Mouse (Mus musculus): ENCODE measurements around the gene Hivep1. TPM values are rescaled to one million over a fixed set of nuclear protein-coding genes. Genes with fewer than 3 reads are reported as not detected.

Hivep1 gene
- total and polyA plus RNA-seq, 3 experiments: 7.5 to 53.3 (median 24.9) TPM

DNA sequence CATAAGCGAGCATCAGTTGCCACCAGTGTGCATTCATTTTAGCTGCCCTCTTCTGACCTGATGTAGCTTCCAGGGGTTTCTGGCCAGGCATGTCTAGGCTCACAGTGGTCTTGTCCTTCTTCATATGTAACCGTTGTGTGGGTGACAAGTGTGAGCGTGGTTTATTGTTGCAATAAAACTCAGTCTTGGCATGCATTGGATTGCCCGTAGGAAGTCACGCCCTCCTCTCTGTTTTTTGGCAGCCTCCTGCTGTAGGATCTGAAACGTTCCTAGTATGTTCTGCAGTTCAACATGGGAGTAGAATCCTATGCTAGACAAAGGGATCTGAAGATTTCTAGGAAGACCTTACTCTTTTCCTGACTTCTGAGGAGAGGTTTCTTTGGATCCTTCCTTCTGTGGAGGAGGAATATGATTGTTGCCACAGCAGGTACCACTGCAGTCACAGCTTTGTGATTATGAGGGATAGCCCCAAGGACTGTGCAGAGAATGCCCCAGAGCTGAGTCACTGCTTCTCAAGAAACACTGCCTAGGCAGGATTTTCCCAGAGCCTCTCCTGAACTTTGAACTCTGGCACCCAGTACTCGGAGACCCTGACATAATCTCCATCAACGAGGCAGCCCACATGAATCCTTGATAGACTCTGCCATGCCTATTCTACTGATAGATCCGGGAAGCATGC is 182.1 kb downstream of the Hivep1 start:
- no peak overlapping the region for H3K27ac ChIP-seq (ENCODE audit: insufficient read depth, low read depth)
- dilution Hi-C loops (cut with MboI; ENCODE audit: extremely low pct_ligation_motif_present, extremely low pct_unique_long_range_greater_than_20kb, low sequenced_read_pairs) (no loop called here), in situ Hi-C loops (cut with MboI; ENCODE audit: low pct_ligation_motif_present, low pct_unique_long_range_greater_than_20kb, low sequenced_read_pairs) (no loop called here)
- H3K9ac ChIP-seq (ENCODE audit: insufficient read depth, low read depth): no peak overlapping the region
- no peak for DNase-seq (ENCODE audit: extremely low read depth)
- no peak overlapping the region for H3K4me3 ChIP-seq (replicated peaks in 1 of 3; ENCODE audit: low read depth in 2 of 3, low read length in 2 of 3, poor library complexity in 1 of 3)
- no peaks in the 10 kb centered on the region for H3K36me3 ChIP-seq (replicated peaks in 1 of 2; ENCODE audit: control insufficient read depth in 1 of 2, insufficient read depth in 1 of 2, low read length in 1 of 2)
- no peak overlapping the region for H3K4me2 ChIP-seq (ENCODE audit: insufficient read depth, low read depth, poor library complexity, severe bottlenecking)
- no peaks in the 10 kb centered on the region for H3K27me3 ChIP-seq (replicated peaks)
- no peaks in the 10 kb centered on the region for H3K4me1 ChIP-seq (ENCODE audit: control insufficient read depth in 1 of 2, insufficient read depth in 2 of 2)
- no peak for TF ChIP-seq MYC (IDR thresholded peaks at IDR 0.05; ENCODE audit: low read depth, low read length)
- TF ChIP-seq MAZ (IDR thresholded peaks at IDR 0.05; ENCODE audit: low read depth, low read length): no peak
- TF ChIP-seq TBP (conservative IDR thresholded peaks at IDR 0.05; ENCODE audit: low read depth, low read length): no peak
- no peak for TF ChIP-seq MXI1 (IDR thresholded peaks at IDR 0.05; ENCODE audit: low read depth, low read length)
- TF ChIP-seq JUND (conservative IDR thresholded peaks at IDR 0.05; ENCODE audit: low read depth, low read length): no peak
- no peak for TF ChIP-seq CTCF (conservative IDR thresholded peaks at IDR 0.05 in 1 of 2, IDR thresholded peaks at IDR 0.05 in 1 of 2; ENCODE audit: low read depth in 2 of 2, low read length in 2 of 2)
- TF ChIP-seq BHLHE40 (IDR thresholded peaks at IDR 0.05; ENCODE audit: low read depth, low read length): no peak
- no peak for TF ChIP-seq POLR2A (IDR thresholded peaks at IDR 0.05; ENCODE audit: low read depth, low read length)
- no peak for TF ChIP-seq RCOR1 (conservative IDR thresholded peaks at IDR 0.05; ENCODE audit: low read depth, low read length)
- no peak for TF ChIP-seq SIN3A (IDR thresholded peaks at IDR 0.05; ENCODE audit: low read length)
- no peak for TF ChIP-seq NELFE (IDR thresholded peaks at IDR 0.05; ENCODE audit: low read depth, low read length)
- TF ChIP-seq POLR2AphosphoS2 (IDR thresholded peaks at IDR 0.05; ENCODE audit: low read depth, low read length): no peak
- no peaks in the 10 kb centered on the region for H3K9me3 ChIP-seq (replicated peaks; ENCODE audit: low read length)
- H3K79me2 ChIP-seq (replicated peaks; ENCODE audit: control insufficient read depth, extremely low read depth, insufficient read depth, poor library complexity, severe bottlenecking): no peaks in the 10 kb centered on the region

DNA sequence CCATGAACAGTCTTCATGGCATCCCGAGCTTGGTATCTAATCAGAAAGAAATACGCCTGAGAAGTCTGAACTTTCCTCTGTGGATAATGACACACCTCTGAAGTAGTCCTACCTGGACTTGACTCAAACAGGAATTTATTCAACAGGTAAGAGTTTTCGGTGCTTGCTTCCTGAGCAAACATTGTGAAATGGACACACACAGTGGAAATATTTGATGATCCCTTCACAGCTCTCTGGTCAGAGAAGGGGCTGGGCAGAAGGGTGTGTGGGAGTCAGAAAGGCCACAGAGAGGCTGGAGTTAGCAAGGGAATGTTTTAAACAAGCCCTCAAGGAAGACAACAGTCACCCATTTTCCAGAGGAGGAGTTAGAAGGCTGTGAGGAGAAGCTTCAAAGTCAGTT is 186.7 kb downstream of the Hivep1 start:
- Histone ChIP-seq H3K4me2 (ENCODE audit: insufficient read depth, low read depth, poor library complexity, severe bottlenecking) (no peak overlapping the region), H3K4me3 (replicated peaks in 1 of 3; ENCODE audit: low read depth in 2 of 3, low read length in 2 of 3, poor library complexity in 1 of 3) (no peak overlapping the region), H3K27ac (ENCODE audit: insufficient read depth, low read depth) (no peak overlapping the region), H3K9me3 (replicated peaks; ENCODE audit: low read length) (no peaks in the 10 kb centered on the region), H3K9ac (ENCODE audit: insufficient read depth, low read depth) (no peak overlapping the region), H3K4me1 (ENCODE audit: control insufficient read depth in 1 of 2, insufficient read depth in 2 of 2) (no peaks in the 10 kb centered on the region), H3K27me3 (replicated peaks) (no peaks in the 10 kb centered on the region), H3K36me3 (replicated peaks in 1 of 2; ENCODE audit: control insufficient read depth in 1 of 2, insufficient read depth in 1 of 2, low read length in 1 of 2) (no peaks in the 10 kb centered on the region), H3K79me2 (replicated peaks; ENCODE audit: control insufficient read depth, extremely low read depth, insufficient read depth, poor library complexity, severe bottlenecking) (no peaks in the 10 kb centered on the region)
- dilution Hi-C loops (cut with MboI; ENCODE audit: extremely low pct_ligation_motif_present, extremely low pct_unique_long_range_greater_than_20kb, low sequenced_read_pairs): no loop called here
- in situ Hi-C loops (cut with MboI; ENCODE audit: low pct_ligation_motif_present, low pct_unique_long_range_greater_than_20kb, low sequenced_read_pairs): no loop called here
- DNase-seq (ENCODE audit: extremely low read depth): no peak
- TF ChIP-seq IRF4 (IDR thresholded peaks at IDR 0.05; ENCODE audit: low read depth, low read length) (no peak), E2F4 (IDR thresholded peaks at IDR 0.05; ENCODE audit: insufficient replicate concordance, low read depth, low read length) (no peak), ZKSCAN1 (IDR thresholded peaks at IDR 0.05; ENCODE audit: borderline replicate concordance, low read depth, low read length) (no peak), SMC3 (IDR thresholded peaks at IDR 0.05; ENCODE audit: low read depth, low read length) (no peak), MEF2A (IDR thresholded peaks at IDR 0.05; ENCODE audit: borderline replicate concordance, low read depth, low read length) (no peak), MAX (IDR thresholded peaks at IDR 0.05; ENCODE audit: low read length) (no peak), ETS1 (conservative IDR thresholded peaks at IDR 0.05; ENCODE audit: low read depth, low read length) (no peak), JUND (conservative IDR thresholded peaks at IDR 0.05; ENCODE audit: low read depth, low read length) (no peak)

Measured in CH12.LX (cell line).